Mouse (Mus musculus) olfactory bulb, adult 2 months (tissue): Measurements from ENCODE around the gene Tlcd2.

Experiments used
- CTCF ChIP-seq: fragments of 200-500 bp; IDR thresholded peaks from 2 replicates; pipeline ENCODE4 v1.5.1; 2012; ENCODE audit warnings: low read depth, mild to moderate bottlenecking, low read length, moderate library complexity; ENCODE audit not compliant: insufficient read depth
- POLR2A ChIP-seq: fragments of 200-500 bp; IDR thresholded peaks from 2 replicates; pipeline ENCODE4 v1.6.1; 2012; ENCODE audit warnings: mild to moderate bottlenecking, low read depth, low read length, moderate library complexity; ENCODE audit not compliant: insufficient read depth

GRCm38 (mm10) chr11:75431307-75431706, 30.2 kb upstream of the Tlcd2 start:
- TF ChIP-seq CTCF: no peak
- no peak for TF ChIP-seq POLR2A
